Mouse (Mus musculus) heart, embryonic 16.5 days (tissue): Measurements from ENCODE around the gene Cdkn2a. TPM values are rescaled to one million over a fixed set of nuclear protein-coding genes. Genes with fewer than 3 reads are reported as not detected.

Experiments used
- ATAC-seq: fragments of 200-750 bp; cut with Nextera tagmentation; replicated peaks from 2 replicates; pipeline ENCODE4 v1.8.0; 2017; ENCODE audit warnings: moderate number of reproducible peaks; ENCODE audit not compliant: insufficient read depth, low FRiP score; ENCODE audit errors: extremely low read depth
- H3K27ac ChIP-seq: fragments of 300-500 bp; sonication (generic); 2 replicates; pipeline ENCODE4 v1.5.1; 2014; ENCODE audit warnings: mild to moderate bottlenecking, low read length, control low read depth, moderate library complexity
- H3K27me3 ChIP-seq: fragments of 300-500 bp; sonication (generic); 2 replicates; pipeline ENCODE4 v1.6.1; 2014; ENCODE audit warnings: low read length, mixed read lengths; ENCODE audit not compliant: control insufficient read depth, insufficient read depth
- H3K36me3 ChIP-seq: fragments of 300-500 bp; sonication (generic); 2 replicates; pipeline ENCODE4 v1.6.1; 2014; ENCODE audit not compliant: control insufficient read depth, insufficient read depth
- H3K4me1 ChIP-seq: fragments of 300-500 bp; sonication (generic); 2 replicates; pipeline ENCODE4 v1.6.1; 2014; ENCODE audit warnings: low read length, mixed read lengths; ENCODE audit not compliant: control insufficient read depth, insufficient read depth
- H3K4me2 ChIP-seq: fragments of 300-500 bp; sonication (generic); 2 replicates; pipeline ENCODE4 v1.6.1; 2014; ENCODE audit warnings: low read depth, mild to moderate bottlenecking, control low read depth, low read length
- H3K4me3 ChIP-seq: fragments of 300-500 bp; sonication (generic); 2 replicates; pipeline ENCODE4 v1.5.1; 2014; ENCODE audit warnings: mild to moderate bottlenecking, control low read depth, low read length
- H3K9ac ChIP-seq: fragments of 300-500 bp; sonication (generic); 2 replicates; pipeline ENCODE4 v1.6.1; 2014; ENCODE audit warnings: low read length, control low read depth
- H3K9me3 ChIP-seq: fragments of 300-500 bp; sonication (generic); replicated peaks from 2 replicates; pipeline ENCODE4 v1.6.1; 2016; ENCODE audit warnings: low read length; ENCODE audit not compliant: control insufficient read depth
- WGBS: fragments of 180-500 bp; shearing (Covaris S2); extraction: QIAGEN DNeasy Blood & Tissue Kit; methylation state at CpG from one replicate; pipeline ENCODE4 v1.1.7; 2014; 5-methylcytosine and 5-hydroxymethylcytosine counted together
- polyA plus RNA-seq: library from polyadenylated mRNA; unstranded; fragments of >200 nt; fragmentation: Nextera tagmentation; extraction: Ambion mirVana; gene quantifications from 2 replicates; pipeline ENCODE4 v1.2.1, GENCODE M21; 2015

Cdkn2a gene
- polyA plus RNA-seq = not detected in 2 replicates

DNA sequence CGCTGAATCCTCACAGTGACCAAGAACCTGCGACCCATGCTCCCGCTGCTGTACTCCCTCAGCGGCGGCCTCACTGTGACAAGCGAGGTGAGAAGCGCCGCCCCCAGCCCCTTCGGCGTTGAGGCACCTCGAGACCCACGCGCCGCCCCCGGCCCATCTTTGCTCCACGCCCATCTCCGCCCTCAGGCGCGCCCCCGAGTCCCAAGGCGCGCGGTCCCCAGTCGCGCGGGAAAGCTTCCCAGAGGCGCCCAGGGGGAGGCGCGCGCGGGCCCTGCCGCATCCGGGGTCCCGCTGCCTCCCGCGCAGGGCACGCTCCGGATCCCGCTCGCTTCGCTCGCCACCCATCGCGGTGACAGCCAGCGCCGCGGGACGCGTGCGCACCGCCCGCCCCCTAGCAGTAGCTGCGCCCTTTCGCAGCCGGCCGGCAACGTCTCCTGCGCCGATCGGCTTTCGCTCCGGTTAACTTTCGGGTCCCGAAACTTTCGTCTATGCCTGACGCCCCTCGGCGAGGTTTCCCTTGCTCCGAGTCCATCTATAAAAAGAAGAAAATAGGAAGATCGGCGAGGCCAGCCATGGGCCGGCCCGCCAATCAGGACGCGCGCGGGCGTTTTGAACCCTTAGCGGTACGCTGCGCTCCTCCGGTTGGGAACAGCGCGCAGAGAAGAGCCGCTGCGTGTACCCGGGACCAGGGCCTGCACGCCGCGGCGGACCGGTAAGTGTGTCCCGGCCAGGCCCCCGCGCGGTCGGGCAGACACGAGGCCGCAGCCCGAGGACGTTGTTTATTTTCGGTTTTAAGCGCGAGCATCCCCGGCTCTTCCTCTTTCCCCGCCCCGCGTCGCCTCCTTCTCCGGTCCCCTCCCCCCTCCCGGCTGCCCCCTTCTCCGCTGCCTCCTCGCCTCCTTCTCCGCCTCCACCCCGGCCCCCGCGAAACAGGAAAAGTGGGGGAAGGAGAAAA, at the start of gene Cdkn2a:
TSS of gene Cdkn2a (minus strand) at position 168 of the 955 bp plus-strand sequence.
- no peak within 1 kb of the TSS for H3K27ac ChIP-seq

GRCm38 (mm10) chr4:89313461-89313860, 19.0 kb upstream of the Cdkn2a start:
- peaks cover 20% of the 10 kb centered on the region for H3K27me3 ChIP-seq
- H3K27ac ChIP-seq = no peak overlapping the region
- H3K9me3 ChIP-seq = no peaks in the 10 kb centered on the region
- whole genome bisulfite sequencing = 11% methylated on average over 13 of the region's 13 CpGs
- no peak overlapping the region for H3K4me2 ChIP-seq
- no peaks in the 10 kb centered on the region for H3K36me3 ChIP-seq
- H3K4me3 ChIP-seq = no peak overlapping the region
- no peak overlapping the region for H3K9ac ChIP-seq
- no peak for ATAC-seq
- H3K4me1 ChIP-seq = peaks cover 6% of the 10 kb centered on the region; the same call in 1 of the 2 replicates

More for the DNA sequence above, at the start of gene Cdkn2a:
- 1% methylated on average over 104 of the region's 117 CpGs for WGBS
- no peaks in the 10 kb centered on the region for H3K36me3 ChIP-seq
- H3K9me3 ChIP-seq = no peaks in the 10 kb centered on the region
- peak within 1 kb of the TSS; percentile 71 for H3K4me3 ChIP-seq
- peaks cover 75% of the 10 kb centered on the region for H3K27me3 ChIP-seq
- peak within 1 kb of the TSS; percentile 54 for H3K9ac ChIP-seq
- H3K4me2 ChIP-seq = peak within 1 kb of the TSS; percentile 88
- ATAC-seq = peak; percentile 84
- H3K4me1 ChIP-seq = peaks cover 9% of the 10 kb centered on the region; the same call in 1 of the 2 replicates

GRCm38 (mm10) chr4:89310491-89311254, 16.2 kb upstream of the Cdkn2a start, which contains the start of gene Cdkn2b:
Gene Cdkn2b (minus strand): TSS chr4:89311039.
- H3K4me3 ChIP-seq = peak within 1 kb of the TSS; percentile 70
- H3K4me2 ChIP-seq = peak within 1 kb of the TSS; percentile 99
- ATAC-seq = peak; percentile 94
- 0 out of 2 replicates have a peak within 1 kb of the TSS, but pooled peaks have one; percentile 23 for H3K27ac ChIP-seq
- no peaks in the 10 kb centered on the region for H3K36me3 ChIP-seq
- H3K9ac ChIP-seq = peak within 1 kb of the TSS; percentile 66
- WGBS = under 1% methylated on average over 61 of the region's 61 CpGs
- peaks cover 6% of the 10 kb centered on the region; the same call in 1 of the 2 replicates for H3K4me1 ChIP-seq
- peaks cover 44% of the 10 kb centered on the region for H3K27me3 ChIP-seq
- H3K9me3 ChIP-seq = no peaks in the 10 kb centered on the region

DNA sequence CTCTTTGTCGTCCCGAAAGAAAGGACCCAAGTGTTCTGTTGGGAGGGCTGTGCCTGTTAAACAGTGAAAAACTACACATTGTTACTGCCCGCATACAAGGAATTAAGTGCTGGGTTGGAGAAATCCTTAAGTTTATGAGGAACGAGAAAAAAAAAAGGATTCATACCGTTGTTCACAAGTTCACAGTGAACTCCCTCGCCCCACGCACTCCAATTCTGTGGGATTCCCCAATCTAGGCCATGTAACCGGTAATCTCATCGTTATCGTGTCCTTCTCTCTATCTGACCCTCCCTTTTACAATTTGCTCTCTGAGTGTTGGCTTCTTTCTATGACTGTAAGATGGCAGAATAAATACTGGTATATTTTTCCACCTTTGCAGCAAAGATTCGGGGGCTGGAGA, 15.5 kb upstream of the Cdkn2a start:
- no peaks in the 10 kb centered on the region for H3K9me3 ChIP-seq
- H3K9ac ChIP-seq = no peak overlapping the region
- peaks cover 50% of the 10 kb centered on the region for H3K27me3 ChIP-seq
- peaks cover 6% of the 10 kb centered on the region; the same call in 1 of the 2 replicates for H3K4me1 ChIP-seq
- no peaks in the 10 kb centered on the region for H3K36me3 ChIP-seq
- 5% methylated on average over 11 of the region's 11 CpGs for WGBS
- H3K4me3 ChIP-seq = peak overlapping the region; percentile 70
- no peak for ATAC-seq
- peak overlapping the region; percentile 99 for H3K4me2 ChIP-seq
- H3K27ac ChIP-seq = no peak overlapping the region

DNA sequence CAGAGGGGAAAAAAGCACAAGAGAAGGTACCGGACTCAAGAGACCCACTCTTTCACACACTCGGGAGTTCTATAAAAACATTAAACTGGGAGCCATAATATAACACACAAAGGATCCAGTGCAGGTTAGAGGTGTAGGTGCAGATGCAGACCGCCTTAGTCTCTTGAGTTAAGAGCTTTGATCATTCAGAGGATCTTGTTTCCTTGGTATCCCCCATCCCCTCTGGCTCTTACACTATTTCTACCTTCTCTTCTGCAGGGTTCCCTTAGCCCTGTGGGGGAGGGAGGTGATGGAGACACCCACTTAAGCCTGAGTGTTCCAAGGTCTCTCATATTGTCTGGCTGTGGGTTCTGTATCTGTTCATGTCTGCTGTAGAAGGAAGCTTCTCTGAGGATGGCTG, 13.5 kb upstream of the Cdkn2a start:
- Histone ChIP-seq H3K9ac (no peak overlapping the region), H3K4me1 (peaks cover 6% of the 10 kb centered on the region; the same call in 1 of the 2 replicates), H3K27ac (no peak overlapping the region), H3K9me3 (no peaks in the 10 kb centered on the region), H3K36me3 (no peaks in the 10 kb centered on the region), H3K27me3 (peaks cover 60% of the 10 kb centered on the region), H3K4me2 (no peak overlapping the region), H3K4me3 (no peak overlapping the region)
- no peak for ATAC-seq
- 19% methylated on average over 3 of the region's 3 CpGs for WGBS

- H3K4me3 ChIP-seq = no peak overlapping the region
- WGBS = 5% methylated on average over 25 of the region's 25 CpGs
- H3K4me1 ChIP-seq = peaks cover 6% of the 10 kb centered on the region; the same call in 1 of the 2 replicates
- H3K4me2 ChIP-seq = no peak overlapping the region
- H3K27ac ChIP-seq = no peak overlapping the region
- ATAC-seq = no peak
- no peaks in the 10 kb centered on the region for H3K36me3 ChIP-seq
- H3K9me3 ChIP-seq = no peaks in the 10 kb centered on the region
- peaks cover 69% of the 10 kb centered on the region for H3K27me3 ChIP-seq
- no peak overlapping the region for H3K9ac ChIP-seq
These were observed 12.4 kb upstream of the Cdkn2a start for GRCm38 (mm10) chr4:89306798-89307365.

DNA sequence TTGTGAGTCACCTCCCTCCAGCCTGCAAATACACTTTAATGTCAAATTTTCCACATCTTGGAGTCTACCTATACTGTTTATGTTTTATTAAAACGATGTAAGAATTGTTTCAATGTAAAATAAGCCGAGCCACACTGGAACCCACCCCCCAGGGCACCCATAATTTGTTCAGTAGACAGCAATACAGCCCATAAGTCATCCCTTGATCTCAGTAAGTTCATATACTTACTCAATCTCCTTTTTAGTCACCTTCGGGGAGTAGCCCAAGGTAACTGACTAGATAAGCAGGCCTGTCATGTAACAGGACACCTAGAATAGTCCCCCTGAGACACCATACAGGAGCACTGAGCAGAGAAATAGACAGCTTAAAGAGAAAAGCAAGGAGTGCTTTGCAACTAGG, 11.2 kb upstream of the Cdkn2a start:
- ATAC-seq = no peak
- no peak overlapping the region for H3K27ac ChIP-seq
- no peak overlapping the region for H3K4me2 ChIP-seq
- H3K36me3 ChIP-seq = no peaks in the 10 kb centered on the region
- peaks cover 76% of the 10 kb centered on the region for H3K27me3 ChIP-seq
- no peak overlapping the region for H3K4me3 ChIP-seq
- H3K9ac ChIP-seq = no peak overlapping the region
- H3K9me3 ChIP-seq = no peaks in the 10 kb centered on the region
- H3K4me1 ChIP-seq = peaks cover 6% of the 10 kb centered on the region; the same call in 1 of the 2 replicates
- 12% methylated on average over 3 of the region's 3 CpGs for WGBS

DNA sequence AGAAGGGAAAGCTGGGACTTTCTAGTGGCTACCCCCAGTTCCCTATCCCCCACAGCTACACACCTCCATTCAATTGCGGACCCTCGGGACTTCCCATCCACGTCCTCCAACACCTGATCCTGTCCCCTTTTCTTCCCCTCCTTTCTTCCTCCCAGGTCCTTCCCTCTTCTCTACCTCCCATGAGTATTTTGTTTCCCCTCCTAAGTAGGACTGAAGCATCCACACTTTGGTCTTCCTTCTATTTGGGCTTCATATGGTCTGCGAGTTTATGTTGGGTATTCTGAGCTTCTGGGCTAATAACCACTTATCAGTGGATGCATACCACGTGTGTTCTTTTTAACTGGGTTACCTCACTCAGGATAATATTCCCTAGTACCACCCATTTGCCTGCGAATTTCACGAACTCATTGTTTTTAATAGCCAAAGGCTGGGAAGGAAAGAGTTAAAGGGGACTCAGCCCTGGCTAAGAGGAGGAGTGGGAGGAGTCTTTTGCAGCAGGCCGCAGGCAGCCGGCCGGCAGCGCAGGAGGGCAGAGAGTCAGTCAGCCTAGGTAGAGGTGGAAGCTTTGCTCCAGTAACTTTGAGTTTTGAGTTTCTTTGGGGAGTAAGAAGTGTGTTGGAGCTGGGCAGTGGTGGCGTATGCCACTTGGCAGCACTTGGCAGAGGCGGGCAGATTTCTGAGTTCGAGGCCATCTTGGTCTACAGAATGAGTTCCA, 9.0 kb upstream of the Cdkn2a start:
- no peak overlapping the region for H3K27ac ChIP-seq
- H3K9me3 ChIP-seq = no peaks in the 10 kb centered on the region
- no peak overlapping the region for H3K9ac ChIP-seq
- 1% methylated on average over 14 of the region's 14 CpGs for WGBS
- ATAC-seq = no peak
- no peaks in the 10 kb centered on the region for H3K4me1 ChIP-seq
- H3K27me3 ChIP-seq = peaks cover 78% of the 10 kb centered on the region
- H3K36me3 ChIP-seq = no peaks in the 10 kb centered on the region
- H3K4me3 ChIP-seq = no peak overlapping the region
- H3K4me2 ChIP-seq = no peak overlapping the region
